Mouse (Mus musculus): ENCODE measurements around the gene Ksr1.

Gene Ksr1

DNA sequence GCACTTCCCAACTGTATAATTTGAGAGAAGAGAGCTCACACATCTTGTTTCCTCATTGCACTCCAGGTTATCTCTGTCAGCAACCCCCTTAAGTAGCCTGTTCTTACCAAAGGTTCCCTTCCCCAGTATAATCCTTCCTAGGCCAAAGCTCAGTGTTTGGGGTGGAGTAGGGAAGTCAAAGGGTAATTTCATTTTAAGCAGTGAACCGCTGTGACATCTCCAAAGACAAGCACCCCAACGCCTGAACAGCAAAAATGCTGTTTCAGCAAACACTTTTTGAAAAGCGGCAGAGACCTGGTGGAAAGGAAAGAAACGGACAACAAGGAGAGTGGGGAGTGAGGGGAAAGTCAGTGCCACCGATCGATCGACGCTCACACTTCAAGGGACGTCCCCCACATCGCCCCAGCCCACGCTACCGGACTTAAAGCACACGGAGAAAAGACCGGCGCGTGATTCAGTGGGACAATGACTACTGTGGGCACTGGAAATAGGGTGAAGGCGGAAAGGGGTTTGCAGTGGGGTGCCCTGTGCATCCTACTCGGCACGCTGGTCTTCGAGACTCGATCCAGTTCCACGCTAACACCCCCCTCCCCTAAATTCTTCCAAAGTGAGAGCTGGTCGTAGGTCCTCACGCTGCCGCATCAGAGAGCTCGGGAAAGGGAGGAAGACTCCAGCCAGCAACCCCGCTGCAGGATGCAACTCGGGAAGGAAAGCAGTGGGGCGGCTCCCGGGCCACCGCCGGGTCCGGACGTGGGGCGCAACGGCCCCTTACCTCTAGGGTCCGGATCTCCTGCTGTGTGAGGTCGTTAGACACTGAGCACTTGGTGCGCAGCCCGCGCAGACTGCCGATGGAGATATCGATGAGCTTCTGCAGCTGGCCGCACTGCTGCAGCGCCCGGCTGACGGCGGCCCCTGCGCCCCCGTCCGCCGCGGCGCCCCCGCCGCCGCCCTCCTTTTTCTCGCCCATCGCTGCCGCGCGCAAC, 633 bp downstream of the Ksr1 start:
- under 1% methylated on average over 61 of the region's 62 CpGs for WGBS

DNA sequence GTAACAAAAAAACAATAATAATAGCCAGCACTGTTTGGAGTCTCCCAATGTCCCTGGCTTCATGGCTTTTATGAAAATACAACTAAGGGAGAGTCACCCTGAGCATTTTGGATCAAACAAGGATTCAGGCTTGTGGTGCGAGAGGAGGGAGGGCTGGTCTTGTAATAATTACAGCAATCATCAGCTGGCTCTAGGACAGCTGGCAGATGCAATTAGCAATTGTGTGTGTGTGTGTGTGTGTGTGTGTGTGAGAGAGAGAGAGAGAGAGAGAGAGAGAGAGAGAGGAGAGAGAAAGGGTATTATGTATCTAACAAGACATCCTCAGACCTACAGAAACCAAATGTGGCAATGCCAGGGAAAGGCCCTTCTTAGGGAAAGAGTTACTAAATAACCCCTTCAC, 1.5 kb downstream of the Ksr1 start:
- WGBS, result 27% methylated on average over 1 of the region's 1 CpGs

DNA sequence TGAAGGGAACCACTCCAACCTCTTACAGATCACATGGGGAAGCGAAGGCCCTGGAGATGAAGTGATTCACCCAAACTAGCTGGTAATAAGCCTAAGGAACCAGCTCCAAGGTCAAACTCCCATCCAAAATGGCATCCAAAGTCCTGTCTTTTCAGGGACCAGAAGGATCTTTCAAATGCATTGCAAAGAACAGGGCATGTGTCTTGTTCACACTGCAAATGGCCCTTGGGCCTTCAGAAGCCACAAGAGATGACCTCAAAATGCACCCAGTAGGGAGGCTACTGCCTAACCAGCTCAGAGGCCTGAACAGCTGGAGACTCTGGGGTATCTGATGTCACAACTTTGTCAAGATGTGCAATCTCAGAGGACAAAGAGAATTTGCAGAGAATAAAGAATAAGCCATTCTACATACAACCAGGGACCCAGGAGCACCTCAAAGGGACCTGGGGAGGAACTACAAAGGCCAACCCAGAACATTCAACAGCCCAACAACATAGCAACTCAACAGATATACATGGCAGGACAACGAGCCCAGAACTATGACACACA, 2.1 kb downstream of the Ksr1 start:
- 60% methylated on average over 2 of the region's 2 CpGs for WGBS

DNA sequence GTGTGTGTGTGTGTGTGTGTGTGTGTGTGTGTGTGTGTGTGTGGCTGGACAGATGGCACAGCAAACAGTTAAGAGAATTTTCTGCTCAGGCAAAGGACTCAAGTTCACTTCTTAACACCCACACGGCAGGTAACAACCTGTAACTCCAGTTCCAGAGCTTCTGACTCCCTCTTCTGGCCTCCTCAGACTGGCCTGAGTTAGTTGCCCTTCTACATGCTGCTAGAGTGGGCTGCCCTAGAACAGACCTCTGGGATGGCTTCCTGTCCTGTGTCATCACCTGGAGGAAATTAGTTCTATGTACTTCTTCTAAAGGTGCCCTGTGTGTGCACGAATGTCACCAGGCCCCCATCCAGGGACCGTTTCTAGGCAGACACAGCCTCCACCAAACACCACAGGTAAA, 2.9 kb downstream of the Ksr1 start:
- 92% methylated on average over 3 of the region's 3 CpGs for WGBS

- WGBS, result 70% methylated on average over 11 of the region's 11 CpGs
Measured at GRCm38 (mm10) chr11:79142381-79142780, 3.8 kb downstream of the Ksr1 start.

DNA sequence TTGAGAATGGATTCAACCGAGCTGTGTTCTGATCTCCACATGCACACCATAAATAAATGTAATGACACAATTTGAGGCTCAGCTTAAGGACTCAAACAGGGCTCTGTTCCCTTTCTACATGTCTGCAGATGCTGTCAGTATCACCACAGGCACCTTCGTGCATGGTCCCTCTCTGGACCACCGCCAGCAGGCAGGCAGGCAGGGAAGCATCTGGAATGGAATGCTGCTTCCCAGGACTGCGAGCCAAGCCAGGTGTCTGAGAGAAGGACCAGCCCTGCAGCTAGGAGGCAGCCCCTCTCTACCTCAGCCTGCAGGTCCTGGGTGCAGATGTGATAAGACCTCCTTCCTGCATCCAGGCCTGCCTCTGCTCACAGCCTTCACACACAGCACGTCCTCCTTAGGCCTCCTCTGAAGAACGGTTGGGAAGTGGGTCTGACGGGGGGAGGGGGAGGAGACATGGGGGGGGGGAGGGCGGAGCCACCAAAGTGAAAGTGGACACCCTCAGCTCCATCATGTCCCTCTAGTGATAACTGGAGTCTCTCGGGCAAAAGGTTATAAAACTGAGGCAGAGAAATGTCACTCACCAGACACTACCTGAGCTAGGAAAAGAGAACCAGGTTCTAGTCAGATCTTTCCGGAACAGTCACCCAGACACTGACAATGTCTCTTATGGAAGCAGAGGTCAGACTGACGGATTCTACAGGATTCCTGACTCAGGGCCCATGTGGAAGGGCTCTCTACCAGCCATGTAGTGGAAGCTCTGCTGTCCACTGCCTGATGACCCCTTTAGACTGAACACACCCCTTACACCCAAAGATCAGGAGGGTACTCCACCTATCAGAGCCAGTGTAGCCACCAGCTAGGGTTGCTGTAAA, 4.7 kb downstream of the Ksr1 start:
- WGBS, result 55% methylated on average over 11 of the region's 11 CpGs

- whole genome bisulfite sequencing, result 91% methylated on average over 6 of the region's 6 CpGs
Measured at GRCm38 (mm10) chr11:79140511-79140888, 5.7 kb downstream of the Ksr1 start.

DNA sequence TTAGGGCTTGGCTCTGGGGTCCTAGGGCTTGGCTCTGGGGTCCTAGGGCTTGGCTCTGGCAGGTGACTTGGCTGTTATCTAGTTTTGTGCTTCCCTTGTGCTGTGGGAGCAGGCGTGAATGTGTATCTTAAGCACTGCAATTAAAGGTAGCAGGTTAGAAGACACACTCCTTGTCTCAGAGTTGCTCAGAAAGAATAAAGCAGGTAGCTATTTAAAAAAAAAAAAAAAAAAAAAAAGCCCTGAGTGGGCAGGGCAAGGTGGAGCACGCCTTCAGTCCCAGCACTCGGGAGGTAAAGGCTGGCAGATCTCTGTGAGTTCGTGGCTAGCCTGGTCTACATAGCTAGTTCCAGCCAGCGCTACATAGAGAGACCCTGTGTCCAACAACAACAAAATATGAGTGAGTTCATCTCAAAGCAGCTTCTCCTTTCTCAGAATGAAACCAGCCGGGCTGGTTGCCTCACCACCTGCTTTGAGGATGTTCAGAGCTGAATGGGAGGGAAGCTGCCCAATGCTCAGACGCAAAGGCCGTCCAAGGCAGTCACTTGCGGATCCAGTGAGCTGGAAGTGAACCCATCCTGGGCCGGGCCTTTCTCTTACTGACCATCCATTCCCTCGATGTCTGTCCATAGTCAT, 6.2 kb downstream of the Ksr1 start:
- WGBS, result 80% methylated on average over 11 of the region's 11 CpGs

- WGBS, result 93% methylated on average over 6 of the region's 6 CpGs
Measured at GRCm38 (mm10) chr11:79138621-79139020, 7.6 kb downstream of the Ksr1 start.

DNA sequence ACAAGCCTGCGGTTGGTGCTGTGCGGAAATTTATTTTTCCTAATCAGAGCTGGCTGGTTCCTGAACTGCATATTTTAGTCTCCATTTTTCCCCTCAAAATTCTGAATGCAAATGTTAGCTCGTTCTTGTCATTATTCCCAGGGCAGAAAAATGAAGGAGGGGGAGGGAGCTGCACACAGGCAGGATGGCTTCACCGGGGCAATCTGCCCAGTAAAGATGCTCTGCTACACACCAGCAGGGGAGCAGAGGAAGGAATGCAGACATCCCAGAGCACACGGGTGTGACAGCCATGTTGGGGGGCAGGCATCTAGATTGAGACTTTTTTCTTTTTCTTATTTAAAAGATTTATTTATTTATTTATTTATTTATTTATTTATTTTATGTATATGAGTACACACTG, 9.0 kb downstream of the Ksr1 start:
- 56% methylated on average over 5 of the region's 5 CpGs for WGBS

DNA sequence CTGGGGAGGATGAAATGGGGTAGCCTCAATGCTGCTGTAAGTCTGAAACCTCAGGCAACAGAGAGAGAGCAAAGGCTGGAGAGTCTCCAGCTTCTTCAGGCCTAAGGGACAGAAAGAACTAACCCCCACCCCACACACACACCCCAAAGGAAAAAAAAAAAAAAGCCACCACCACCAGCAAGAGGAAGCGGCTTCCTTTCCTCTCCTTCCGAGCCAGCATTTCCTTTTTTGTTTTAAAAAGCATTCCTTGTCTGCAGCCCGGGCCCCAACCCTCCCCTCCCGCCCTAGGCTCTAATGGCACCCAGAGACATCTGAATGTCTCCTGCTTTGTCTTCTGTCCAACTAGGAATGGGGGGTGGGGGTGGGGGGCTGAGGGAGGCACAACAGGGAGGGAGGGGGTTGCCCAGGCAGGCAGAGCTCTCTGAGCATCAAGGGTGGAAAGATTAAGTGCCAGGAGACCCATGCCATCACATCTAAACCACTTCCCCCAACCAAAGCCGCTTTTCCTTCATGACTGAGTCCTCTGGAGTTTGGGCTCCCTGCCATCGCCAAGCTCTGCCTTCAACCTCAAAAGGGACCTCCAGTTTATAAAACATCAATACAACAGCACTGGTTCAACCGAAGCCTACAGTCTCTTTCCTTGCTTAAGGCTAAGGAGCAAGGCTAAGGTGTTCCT, 10.4 kb downstream of the Ksr1 start:
- WGBS, result 50% methylated on average over 7 of the region's 7 CpGs

GRCm38 (mm10) chr11:79135105-79135503, 11.1 kb downstream of the Ksr1 start:
- WGBS, result 94% methylated on average over 13 of the region's 13 CpGs

- 75% methylated on average over 13 of the region's 13 CpGs for WGBS
Measured at GRCm38 (mm10) chr11:79134416-79135104, 11.6 kb downstream of the Ksr1 start.

- 90% methylated on average over 9 of the region's 9 CpGs for WGBS
Measured at GRCm38 (mm10) chr11:79133961-79134360, 12.2 kb downstream of the Ksr1 start.

GRCm38 (mm10) chr11:79133051-79133450, 13.2 kb downstream of the Ksr1 start:
- WGBS, result 87% methylated on average over 5 of the region's 5 CpGs

GRCm38 (mm10) chr11:79131949-79132411, 14.2 kb downstream of the Ksr1 start:
- WGBS, result 51% methylated on average over 9 of the region's 9 CpGs

- 67% methylated on average over 13 of the region's 13 CpGs for WGBS
Measured at GRCm38 (mm10) chr11:79129388-79130356, 16.5 kb downstream of the Ksr1 start.

- 92% methylated on average over 7 of the region's 7 CpGs for WGBS
Measured at GRCm38 (mm10) chr11:79128233-79128632, 18.0 kb downstream of the Ksr1 start.

DNA sequence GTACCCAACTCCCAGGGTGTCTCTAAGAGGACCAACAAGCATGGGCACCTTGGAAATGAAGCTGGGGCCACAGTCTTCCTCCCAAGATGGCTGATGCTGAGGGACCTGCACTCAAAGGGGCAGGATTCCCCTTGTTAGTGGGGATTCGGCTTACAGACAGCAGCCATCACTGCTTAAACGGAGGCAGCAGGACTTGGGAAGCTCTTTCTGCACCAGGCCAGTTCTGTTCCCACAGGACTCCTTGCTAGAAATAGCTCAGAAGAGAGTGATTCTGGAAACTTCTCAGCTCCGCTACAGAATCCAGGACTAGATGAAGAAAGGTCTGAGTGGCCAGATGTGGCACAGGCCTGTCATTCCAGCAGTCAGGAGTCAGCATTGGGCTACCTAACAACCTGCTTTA, 19.2 kb downstream of the Ksr1 start:
- 67% methylated on average over 3 of the region's 3 CpGs for WGBS

Measured in cerebral cortex, adult 2 months (tissue).